In the genomic region with DNA sequence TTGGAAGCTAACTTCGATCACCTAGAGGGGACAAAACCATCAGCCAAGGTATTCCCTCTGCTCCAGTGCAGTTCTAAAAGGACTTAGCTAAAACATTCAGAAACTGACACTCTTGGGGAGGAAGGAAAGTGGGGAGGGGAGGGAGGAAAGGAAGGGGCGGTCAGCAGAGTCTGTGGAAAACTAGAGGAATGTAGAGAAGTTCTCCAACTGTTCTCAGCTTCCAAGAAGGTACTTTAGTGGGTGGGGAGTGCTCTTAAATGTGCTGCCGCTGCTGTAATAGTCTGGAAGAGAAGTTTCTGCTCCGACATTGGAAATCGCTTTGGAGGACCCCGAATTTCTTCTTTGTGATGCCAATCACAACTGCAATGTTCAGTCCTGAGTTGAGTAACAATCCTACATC, we compare ENCODE assay signal across 14 mouse cellular contexts.
"Had no signal": no experiment of that assay in that cellular context is flagged by ENCODE, and none has a peak within 500 bp of the region (broad histone marks: within the 10 kb centered on the region; RNA-seq: fewer than 3 reads in every experiment).

No protein-coding gene starts in this region.

- ATAC-seq: hindbrain, embryonic 16.5 days; intestine, embryonic 15.5 days; midbrain, embryonic 13.5 days had no signal

- H3K27ac ChIP-seq: intestine, embryonic 15.5 days; kidney, postnatal 0 days; layer of hippocampus, adult 2 months; left cerebral cortex, adult 2 months; liver, embryonic 14.5 days; macrophage; midbrain, embryonic 13.5 days had no signal

- H3K4me3 ChIP-seq: intestine, embryonic 15.5 days; layer of hippocampus, adult 2 months; left cerebral cortex, adult 2 months; midbrain, embryonic 13.5 days had no signal

- H3K36me3 ChIP-seq: intestine, embryonic 15.5 days had no signal

- DNase-seq: kidney, adult 11 months; kidney, postnatal 25 days; layer of hippocampus, adult 9-11 months; layer of hippocampus, postnatal 36 days; thymus, postnatal 25 days had no signal

- H3K27me3 ChIP-seq: intestine, embryonic 15.5 days; midbrain, embryonic 13.5 days had no signal

- H3K4me2 ChIP-seq: intestine, embryonic 15.5 days; liver, embryonic 11.5 days; midbrain, embryonic 13.5 days had no signal

- H3K9ac ChIP-seq: intestine, embryonic 15.5 days; liver, embryonic 14.5 days; midbrain, embryonic 13.5 days had no signal

- H3K4me1 ChIP-seq: intestine, embryonic 15.5 days; midbrain, embryonic 13.5 days had no signal

- H3K9me3 ChIP-seq: intestine, embryonic 15.5 days; midbrain, embryonic 13.5 days had no signal
